Mouse (Mus musculus) spleen, adult 2 months (tissue): ENCODE measurements at regions not wholly inside any gene's neighbourhood (a gene's known extent, or its start where the extent isn't known, plus 50 kb on each side); places are given as distances from the start of the nearest gene placed in this dataset.
A peak's percentile ranks its signal among the peaks of the same experiment; 100 is the strongest.

Experiments used
- DNase-seq, 2 experiments: peaks; one replicate each; pipeline versions ENCODE4 v3.0.0 to v3.0.0-alpha.2; 2012 to 2021; ENCODE audit warnings: low spot score in 2 of 2, low read depth in 1 of 2
- H3K27ac ChIP-seq: fragments of 200-500 bp; 2 replicates; pipeline ENCODE4 v1.5.1; 2012; ENCODE audit warnings: low read length, inconsistent platforms; ENCODE audit not compliant: insufficient read depth
- H3K27me3 ChIP-seq: fragments of 200-500 bp; 2 replicates; pipeline ENCODE4 v1.6.1; 2012; ENCODE audit warnings: mild to moderate bottlenecking, moderate library complexity, low read length, inconsistent platforms; ENCODE audit not compliant: control insufficient read depth, insufficient read depth
- H3K36me3 ChIP-seq: fragments of 200-500 bp; 2 replicates; pipeline ENCODE4 v1.6.1; 2012; ENCODE audit warnings: mild to moderate bottlenecking, low read length, inconsistent platforms; ENCODE audit not compliant: control insufficient read depth, insufficient read depth
- H3K4me1 ChIP-seq: fragments of 200-500 bp; 2 replicates; pipeline ENCODE4 v1.6.1; 2011; ENCODE audit warnings: inconsistent platforms; ENCODE audit not compliant: control insufficient read depth, insufficient read depth, insufficient read length
- H3K4me3 ChIP-seq: fragments of 200-500 bp; 2 replicates; pipeline ENCODE4 v1.5.1; 2011; ENCODE audit warnings: mild to moderate bottlenecking, inconsistent platforms; ENCODE audit not compliant: insufficient read depth, insufficient read length; ENCODE audit errors: extremely low read depth
- CTCF ChIP-seq: fragments of 200-500 bp; IDR thresholded peaks from 2 replicates; pipeline ENCODE4 v1.5.1; 2011; ENCODE audit warnings: mild to moderate bottlenecking, inconsistent platforms; ENCODE audit not compliant: insufficient read depth, insufficient read length, insufficient replicate concordance; ENCODE audit errors: extremely low read depth
- POLR2A ChIP-seq: fragments of 200-500 bp; IDR thresholded peaks from 2 replicates; pipeline ENCODE4 v1.6.1; 2011; ENCODE audit warnings: low read depth, low read length, inconsistent platforms
- WGBS: fragments of 180-500 bp; shearing (Covaris S2); methylation state at CpG from one replicate; pipeline ENCODE4 v1.1.7; 2018; 5-methylcytosine and 5-hydroxymethylcytosine counted together

- Histone ChIP-seq H3K4me3 (no peak overlapping the region), H3K27ac (no peak overlapping the region), H3K4me1 (no peaks in the 10 kb centered on the region), H3K27me3 (no peaks in the 10 kb centered on the region), H3K36me3 (no peaks in the 10 kb centered on the region)
- WGBS = 83% methylated on average over 6 of the region's 6 CpGs
- no peak for DNase-seq
- TF ChIP-seq POLR2A = no peak
- TF ChIP-seq CTCF = no peak
These were observed 2028.5 kb downstream of the A830018L16Rik start for GRCm38 (mm10) chr1:13442366-13442765.

DNA sequence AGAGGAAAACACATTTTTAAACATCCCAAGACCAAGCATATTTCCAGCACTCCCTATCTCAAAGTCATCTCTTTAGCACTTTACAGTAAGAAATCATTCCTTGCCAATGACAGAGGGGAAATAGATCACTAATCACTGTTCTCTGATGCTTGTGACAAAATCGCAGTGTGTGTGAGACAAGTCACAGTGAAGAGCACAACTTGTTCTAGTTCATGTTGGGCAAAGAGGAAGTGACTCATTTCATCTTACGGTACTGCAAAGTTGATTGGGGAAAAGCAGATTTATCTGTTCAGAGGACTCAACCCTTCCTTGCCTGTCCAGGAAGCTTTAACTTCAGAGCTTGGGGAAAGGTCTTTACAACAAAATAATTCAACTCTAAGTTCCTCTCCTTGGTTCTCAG is 2040.6 kb downstream of the A830018L16Rik start:
- no peak overlapping the region for H3K4me3 ChIP-seq
- no peaks in the 10 kb centered on the region for H3K36me3 ChIP-seq
- no peak overlapping the region for H3K27ac ChIP-seq
- WGBS = 9% methylated on average over 2 of the region's 2 CpGs
- H3K27me3 ChIP-seq = no peaks in the 10 kb centered on the region
- no peak for DNase-seq
- TF ChIP-seq POLR2A (no peak), CTCF (no peak)
- no peaks in the 10 kb centered on the region for H3K4me1 ChIP-seq

DNA sequence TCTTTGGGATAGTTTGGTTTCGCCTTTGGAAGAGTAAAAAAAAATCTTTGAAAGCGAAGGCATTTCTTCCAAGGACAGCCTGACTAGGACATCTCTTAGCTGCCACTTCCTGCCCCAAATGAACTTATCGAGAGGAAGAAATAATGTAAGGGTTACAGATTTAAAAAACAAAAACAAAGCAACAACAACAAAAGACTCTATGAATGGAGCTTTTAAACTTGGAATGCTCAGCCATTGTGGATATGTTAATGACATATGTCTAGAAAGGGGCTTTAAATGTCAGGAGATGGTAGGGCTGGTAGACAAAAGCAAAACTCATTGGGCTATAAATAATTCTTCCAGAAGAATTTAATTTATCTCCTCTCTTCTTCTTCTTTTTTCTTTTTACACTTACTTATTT is 2041.7 kb downstream of the A830018L16Rik start:
- Histone ChIP-seq H3K4me1 (no peaks in the 10 kb centered on the region), H3K4me3 (no peak overlapping the region), H3K27ac (no peak overlapping the region), H3K36me3 (no peaks in the 10 kb centered on the region), H3K27me3 (no peaks in the 10 kb centered on the region)
- 87% methylated on average over 3 of the region's 3 CpGs for WGBS
- TF ChIP-seq POLR2A = no peak
- no peak for TF ChIP-seq CTCF
- DNase-seq = no peak

- DNase-seq = no peak
- Histone ChIP-seq H3K27ac (no peak overlapping the region), H3K36me3 (no peaks in the 10 kb centered on the region), H3K4me1 (no peaks in the 10 kb centered on the region), H3K4me3 (no peak overlapping the region), H3K27me3 (no peaks in the 10 kb centered on the region)
- 93% methylated on average over 1 of the region's 1 CpGs for WGBS
- no peak for TF ChIP-seq POLR2A
- no peak for TF ChIP-seq CTCF
These were observed 2050.4 kb downstream of the A830018L16Rik start for GRCm38 (mm10) chr1:13464311-13464710.

DNA sequence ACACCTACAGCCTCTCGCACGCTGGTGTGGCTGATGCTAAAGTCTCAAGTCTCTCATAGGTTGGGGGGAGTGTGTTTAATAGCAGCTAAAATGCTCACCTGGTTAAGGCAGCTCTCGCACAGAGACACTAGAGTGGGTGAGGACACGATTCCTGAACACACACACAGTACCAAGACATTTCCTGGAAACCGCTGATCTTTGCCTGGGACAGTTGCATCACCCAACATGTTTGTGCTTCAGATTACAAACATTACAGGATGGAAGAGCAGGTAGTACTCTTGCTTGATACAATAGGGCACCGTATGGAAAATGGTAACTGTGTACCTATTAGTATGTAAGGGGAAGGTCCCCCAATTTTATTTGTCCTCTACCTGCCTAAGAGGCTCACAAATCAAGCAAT is 2053.3 kb downstream of the A830018L16Rik start:
- no peak for TF ChIP-seq POLR2A
- no peak for TF ChIP-seq CTCF
- no peak for DNase-seq
- no peaks in the 10 kb centered on the region for H3K4me1 ChIP-seq
- WGBS = 87% methylated on average over 6 of the region's 6 CpGs
- H3K27ac ChIP-seq = no peak overlapping the region
- no peaks in the 10 kb centered on the region for H3K36me3 ChIP-seq
- H3K4me3 ChIP-seq = no peak overlapping the region
- H3K27me3 ChIP-seq = no peaks in the 10 kb centered on the region

- Histone ChIP-seq H3K4me1 (no peaks in the 10 kb centered on the region), H3K27ac (no peak overlapping the region), H3K36me3 (no peaks in the 10 kb centered on the region), H3K27me3 (no peaks in the 10 kb centered on the region), H3K4me3 (no peak overlapping the region)
- no peak for DNase-seq
- no peak for TF ChIP-seq CTCF
- no peak for TF ChIP-seq POLR2A
- WGBS = 70% methylated on average over 2 of the region's 2 CpGs
These were observed 2054.2 kb downstream of the A830018L16Rik start for GRCm38 (mm10) chr1:13467886-13468630.

DNA sequence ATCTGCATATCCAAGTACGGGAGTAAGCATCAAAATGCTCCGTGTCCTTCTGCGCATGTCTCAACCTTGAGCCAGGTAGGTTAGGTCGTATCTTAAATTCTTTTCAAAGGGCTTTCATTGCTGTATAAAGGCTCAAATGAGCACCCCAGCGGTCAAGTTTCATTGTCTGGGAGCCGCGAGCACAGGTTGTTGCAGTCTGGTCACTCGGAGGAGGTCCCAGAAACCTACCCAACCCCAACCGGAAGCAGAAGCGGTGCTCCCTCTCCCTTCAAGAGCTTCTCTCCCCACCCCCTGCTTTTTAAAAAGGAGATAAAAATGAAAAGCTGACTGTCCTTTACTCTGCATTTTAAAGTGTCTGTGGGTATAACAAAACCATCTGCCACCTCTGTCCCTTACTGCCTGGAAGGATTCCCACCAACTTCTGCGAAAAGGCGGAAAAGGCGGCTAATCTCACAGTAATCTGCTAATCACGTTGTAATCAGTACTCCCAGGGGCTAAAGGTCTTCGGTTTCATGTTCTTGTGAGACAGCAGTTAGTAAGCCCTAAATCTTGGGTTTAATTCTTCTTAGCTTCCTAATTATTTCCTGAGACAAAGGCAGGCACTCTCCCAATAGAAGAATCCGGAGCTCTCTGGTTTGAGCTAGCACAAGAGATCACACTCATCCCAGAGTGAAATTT is 2081.0 kb downstream of the A830018L16Rik start:
- Histone ChIP-seq H3K36me3 (no peaks in the 10 kb centered on the region), H3K27ac (no peak overlapping the region), H3K4me3 (peak overlapping the region; percentile 39; the same call in 1 of the 2 replicates), H3K27me3 (no peaks in the 10 kb centered on the region), H3K4me1 (no peaks in the 10 kb centered on the region)
- no peak for TF ChIP-seq POLR2A
- no peak for DNase-seq
- 24% methylated on average over 16 of the region's 16 CpGs for WGBS
